Mouse (Mus musculus) kidney, embryonic 14.5 days (tissue): ENCODE measurements around the gene Ndufab1. TPM values are rescaled to one million over a fixed set of nuclear protein-coding genes. Genes with fewer than 3 reads are reported as not detected.

Source experiments
- ATAC-seq: fragments of 200-750 bp; cut with Nextera tagmentation; 2 replicates; pipeline ENCODE4 v1.8.0; 2017; ENCODE audit warnings: moderate number of reproducible peaks, mild to moderate bottlenecking, moderate TSS enrichment, moderate library complexity; ENCODE audit not compliant: low FRiP score, low TSS enrichment
- H3K27ac ChIP-seq: fragments of 300-500 bp; sonication (generic); 2 replicates; pipeline ENCODE4 v1.5.1; 2014; ENCODE audit warnings: low read depth, mild to moderate bottlenecking, low read length, moderate library complexity, mixed read lengths
- H3K27me3 ChIP-seq: fragments of 300-500 bp; sonication (generic); 2 replicates; pipeline ENCODE4 v1.6.1; 2014; ENCODE audit warnings: mild to moderate bottlenecking, low read length; ENCODE audit not compliant: control insufficient read depth, insufficient read depth
- H3K36me3 ChIP-seq: fragments of 300-500 bp; sonication (generic); 2 replicates; pipeline ENCODE4 v1.6.1; 2014; ENCODE audit warnings: low read length, mixed read lengths; ENCODE audit not compliant: control insufficient read depth, insufficient read depth
- H3K4me1 ChIP-seq: fragments of 300-500 bp; sonication (generic); 2 replicates; pipeline ENCODE4 v1.6.1; 2014; ENCODE audit warnings: low read length, mixed read lengths; ENCODE audit not compliant: control insufficient read depth, insufficient read depth
- H3K4me2 ChIP-seq: fragments of 300-500 bp; sonication (generic); replicated peaks from 2 replicates; pipeline ENCODE4 v1.6.1; 2014; ENCODE audit warnings: low read depth, mild to moderate bottlenecking, low read length
- H3K4me3 ChIP-seq: fragments of 300-500 bp; sonication (generic); 2 replicates; pipeline ENCODE4 v1.5.1; 2014; ENCODE audit warnings: mild to moderate bottlenecking, low read length
- H3K9ac ChIP-seq: fragments of 300-500 bp; sonication (generic); 2 replicates; pipeline ENCODE4 v1.6.1; 2014; ENCODE audit warnings: low read depth, mild to moderate bottlenecking, low read length, moderate library complexity
- H3K9me3 ChIP-seq: fragments of 300-500 bp; sonication (generic); 2 replicates; pipeline ENCODE4 v1.6.1; 2016; ENCODE audit warnings: low read length; ENCODE audit not compliant: control insufficient read depth
- WGBS: fragments of 180-500 bp; shearing (Covaris S2); extraction: QIAGEN DNeasy Blood & Tissue Kit; methylation state at CpG from one replicate; pipeline ENCODE4 v1.1.7; 2014; 5-methylcytosine and 5-hydroxymethylcytosine counted together
- polyA plus RNA-seq: library from polyadenylated mRNA; unstranded; fragments of >200 nt; fragmentation: Nextera tagmentation; extraction: Ambion mirVana; gene quantifications from 2 replicates; pipeline ENCODE4 v1.2.1, GENCODE M21; 2014

Gene Ndufab1
- polyA plus RNA-seq, 1 experiment from 2014 or later = 713 TPM

DNA sequence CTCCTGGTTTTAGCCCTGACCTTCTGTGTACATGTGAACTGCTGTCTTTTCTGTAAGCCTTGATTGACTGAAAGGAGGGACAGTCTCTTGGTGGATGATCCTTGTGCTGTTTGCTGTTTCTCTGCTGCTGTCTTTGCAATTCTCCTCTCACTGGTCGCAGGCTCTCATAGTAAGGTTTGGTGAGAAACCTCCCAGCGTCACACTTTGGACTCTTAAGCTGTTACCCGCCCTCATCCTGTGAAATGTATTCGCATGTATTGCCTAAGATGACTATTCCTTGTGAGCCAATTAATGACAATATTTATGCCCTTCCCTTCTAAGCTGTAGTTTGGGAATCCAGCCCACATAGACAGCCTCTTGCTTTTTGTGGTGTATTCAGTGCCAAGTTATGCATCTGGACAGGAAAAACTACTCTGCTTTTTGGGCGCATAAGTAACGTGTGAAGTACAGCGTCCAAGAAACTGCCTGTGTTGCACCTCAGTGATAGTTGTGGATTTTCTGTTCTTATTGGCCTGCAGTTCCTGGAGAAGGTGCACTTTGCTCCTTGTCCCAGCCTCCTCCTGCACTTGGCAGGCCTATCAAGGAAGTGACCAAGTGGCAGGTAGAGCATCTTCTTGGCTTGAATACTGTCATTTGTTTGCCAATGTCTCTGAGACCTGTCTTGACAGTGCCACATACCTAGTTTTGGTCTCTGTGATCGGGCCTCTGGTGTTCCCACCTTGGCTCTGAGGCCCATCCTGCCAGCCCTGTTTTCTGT lies 21.7 kb downstream of the Ndufab1 start:
- Histone ChIP-seq H3K9me3 (no peaks in the 10 kb centered on the region), H3K4me3 (no peak overlapping the region), H3K27ac (no peak overlapping the region), H3K9ac (no peak overlapping the region), H3K4me2 (no peak overlapping the region), H3K36me3 (peaks cover 77% of the 10 kb centered on the region), H3K4me1 (no peaks in the 10 kb centered on the region), H3K27me3 (no peaks in the 10 kb centered on the region)
- 94% methylated on average over 8 of the region's 8 CpGs for WGBS
- ATAC-seq = no peak

DNA sequence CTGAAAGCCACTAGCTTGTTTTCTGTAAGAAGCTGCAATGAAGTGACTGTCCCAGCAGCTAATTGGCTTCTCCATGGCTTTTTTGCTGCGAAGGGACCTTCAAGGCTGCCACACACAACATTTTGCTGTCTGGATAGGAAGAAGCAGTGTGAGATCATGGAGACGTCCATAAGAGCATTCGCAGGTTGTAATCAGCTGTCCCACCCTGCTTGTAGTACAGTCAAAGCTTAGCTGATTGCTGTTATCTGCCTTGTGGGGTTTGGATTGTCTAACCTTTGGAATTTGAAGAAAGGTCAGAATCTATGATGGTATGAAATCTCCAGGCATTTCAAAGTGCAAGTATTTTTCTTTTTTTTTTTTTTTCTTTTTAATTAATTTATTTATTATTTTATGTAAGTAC lies 27.3 kb downstream of the Ndufab1 start:
- ATAC-seq = no peak
- H3K4me3 ChIP-seq = no peak overlapping the region
- H3K27me3 ChIP-seq = no peaks in the 10 kb centered on the region
- H3K9me3 ChIP-seq = no peaks in the 10 kb centered on the region
- 89% methylated on average over 3 of the region's 3 CpGs for WGBS
- H3K9ac ChIP-seq = no peak overlapping the region
- peaks cover 95% of the 10 kb centered on the region for H3K36me3 ChIP-seq
- peaks cover 1% of the 10 kb centered on the region; the same call in 1 of the 2 replicates for H3K4me1 ChIP-seq
- H3K27ac ChIP-seq = no peak overlapping the region
- no peak overlapping the region for H3K4me2 ChIP-seq

DNA sequence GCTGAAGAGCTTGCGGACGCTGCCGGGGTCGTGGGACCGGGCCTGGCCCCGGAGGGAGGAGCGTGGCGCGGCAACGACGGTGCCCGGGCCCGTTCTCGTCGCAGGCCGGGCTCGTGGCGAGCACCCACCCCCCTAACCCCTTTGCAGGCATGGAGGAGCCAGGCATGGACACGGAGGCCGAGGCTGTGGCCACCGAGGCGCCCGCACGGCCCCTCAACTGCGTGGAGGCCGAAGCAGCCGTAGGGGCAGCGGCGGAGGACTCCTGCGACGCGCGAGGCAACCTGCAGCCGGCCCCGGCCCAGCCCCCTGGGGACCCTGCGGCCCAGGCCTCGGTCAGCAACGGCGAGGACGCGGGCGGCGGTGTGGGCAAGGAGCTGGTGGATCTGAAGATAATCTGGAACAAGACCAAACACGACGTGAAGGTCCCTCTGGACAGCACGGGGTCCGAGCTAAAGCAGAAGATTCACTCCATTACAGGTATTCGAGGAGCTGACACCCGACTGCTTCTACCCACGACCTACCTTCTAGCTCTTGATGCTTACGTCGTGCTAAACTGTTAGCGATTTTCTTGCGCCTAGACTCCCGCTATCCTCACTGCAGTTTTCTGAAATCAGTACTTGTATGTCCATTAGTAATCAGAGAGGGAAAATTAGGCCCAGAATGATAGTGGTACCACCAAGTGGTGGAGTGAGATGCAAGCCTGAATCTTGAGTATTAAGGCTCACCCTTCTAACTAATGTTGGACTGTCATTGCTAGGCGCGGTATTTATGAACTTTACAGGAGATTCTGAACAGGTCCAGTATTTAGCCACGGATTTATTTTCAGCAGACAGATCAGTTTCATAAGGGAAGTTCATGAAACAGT lies 33.9 kb downstream of the Ndufab1 start:
- H3K9ac ChIP-seq = peak overlapping the region; percentile 97
- no peaks in the 10 kb centered on the region for H3K27me3 ChIP-seq
- H3K9me3 ChIP-seq = no peaks in the 10 kb centered on the region
- H3K27ac ChIP-seq = peak overlapping the region; percentile 93
- ATAC-seq = peak; percentile 37
- 1% methylated on average over 58 of the region's 58 CpGs for WGBS
- H3K4me2 ChIP-seq = peak overlapping the region; percentile 76
- H3K36me3 ChIP-seq = peaks cover 39% of the 10 kb centered on the region
- peak overlapping the region; percentile 100 for H3K4me3 ChIP-seq
- H3K4me1 ChIP-seq = peaks cover 21% of the 10 kb centered on the region

DNA sequence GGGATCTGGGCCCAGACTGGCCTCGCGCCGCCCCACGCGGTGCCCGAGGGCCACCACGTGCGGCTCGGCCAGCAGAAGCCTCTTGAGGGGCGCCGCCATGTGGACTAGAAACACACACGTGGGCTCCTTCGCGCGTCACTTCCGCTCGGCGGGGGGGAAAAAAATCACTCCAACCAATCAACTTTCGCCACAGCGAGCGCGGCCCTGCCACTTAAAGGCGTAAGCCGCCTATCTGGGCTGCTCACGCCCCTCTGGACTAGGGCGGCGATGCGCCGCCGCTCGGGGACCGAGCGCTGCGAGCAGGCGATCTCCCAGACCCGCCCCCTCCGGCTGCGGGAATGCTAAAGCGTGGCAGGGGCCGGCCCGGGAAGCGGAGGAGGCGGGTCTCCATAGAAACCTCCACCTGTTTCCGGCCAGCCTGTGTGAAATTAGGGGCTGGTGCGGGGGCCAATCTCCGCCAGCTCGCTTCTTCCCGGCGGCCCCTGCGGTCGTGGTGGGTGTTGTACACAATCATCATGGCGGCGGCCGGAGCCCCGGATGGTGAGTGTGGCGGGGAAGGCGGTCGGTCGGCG lies 34.7 kb downstream of the Ndufab1 start, which contains the start of the genes Ubfd1 and Ears2:
Ubfd1 (plus strand) TSS at position 231 of the 572 bp plus-strand sequence.
Ears2 (minus strand) TSS at position 319 of the 572 bp plus-strand sequence.
- H3K27me3 ChIP-seq = no peaks in the 10 kb centered on the region
- peak within 1 kb of the TSS; percentile 97 for H3K9ac ChIP-seq
- H3K9me3 ChIP-seq = no peaks in the 10 kb centered on the region
- ATAC-seq = peak; percentile 100
- H3K36me3 ChIP-seq = peaks cover 35% of the 10 kb centered on the region
- H3K4me1 ChIP-seq = peaks cover 21% of the 10 kb centered on the region
- H3K4me2 ChIP-seq = peak within 1 kb of the TSS; percentile 76
- peak within 1 kb of the TSS; percentile 100 for H3K4me3 ChIP-seq
- H3K27ac ChIP-seq = peak within 1 kb of the TSS; percentile 93
- WGBS = 0% methylated on average over 58 of the region's 60 CpGs

DNA sequence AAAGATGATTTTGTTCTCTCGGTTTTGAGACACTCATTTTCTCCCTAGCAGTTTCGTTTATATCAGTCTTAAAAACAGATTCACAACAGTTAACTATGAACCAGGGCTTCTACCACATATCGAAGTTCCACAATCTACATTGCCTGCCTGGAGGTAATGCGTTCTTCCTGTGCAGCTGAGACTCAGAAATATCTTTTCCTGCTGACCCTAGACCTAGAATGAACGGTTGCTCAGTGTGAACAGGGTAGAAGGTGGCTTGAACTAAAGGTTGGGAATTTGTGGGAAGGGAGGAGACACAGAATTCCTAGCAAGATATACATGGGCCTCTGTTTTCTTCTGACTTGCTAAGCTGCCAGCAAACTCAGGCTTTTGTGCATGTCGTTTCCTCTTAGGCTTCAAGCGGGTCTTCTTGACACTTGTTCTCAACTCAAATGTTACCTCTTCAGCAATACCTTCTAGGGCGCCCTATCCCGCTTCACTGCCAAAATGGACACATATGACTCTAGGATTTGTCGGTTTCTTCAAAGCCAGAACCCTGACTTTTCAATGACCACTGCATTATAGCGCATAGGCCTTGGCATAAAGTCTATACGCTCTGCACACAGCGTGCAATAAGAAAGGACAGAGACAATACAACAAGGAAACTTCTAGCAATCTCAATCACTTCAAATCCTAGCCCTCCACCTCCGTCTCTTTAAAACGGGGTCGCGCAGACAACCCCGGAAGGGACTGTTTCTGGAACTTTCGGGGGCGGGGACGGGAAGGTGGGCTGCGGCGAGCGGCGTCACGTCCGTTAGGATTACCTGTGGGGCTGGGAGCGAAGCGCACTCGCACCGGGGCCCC lies 35.4 kb downstream of the Ndufab1 start:
- peaks cover 21% of the 10 kb centered on the region for H3K4me1 ChIP-seq
- peaks cover 32% of the 10 kb centered on the region for H3K36me3 ChIP-seq
- peak overlapping the region; percentile 97 for H3K9ac ChIP-seq
- H3K27me3 ChIP-seq = no peaks in the 10 kb centered on the region
- H3K4me3 ChIP-seq = peak overlapping the region; percentile 100
- 16% methylated on average over 31 of the region's 31 CpGs for WGBS
- ATAC-seq = no peak; the same call in 1 of the 2 replicates
- peak overlapping the region; percentile 93 for H3K27ac ChIP-seq
- H3K9me3 ChIP-seq = no peaks in the 10 kb centered on the region
- peak overlapping the region; percentile 76 for H3K4me2 ChIP-seq

DNA sequence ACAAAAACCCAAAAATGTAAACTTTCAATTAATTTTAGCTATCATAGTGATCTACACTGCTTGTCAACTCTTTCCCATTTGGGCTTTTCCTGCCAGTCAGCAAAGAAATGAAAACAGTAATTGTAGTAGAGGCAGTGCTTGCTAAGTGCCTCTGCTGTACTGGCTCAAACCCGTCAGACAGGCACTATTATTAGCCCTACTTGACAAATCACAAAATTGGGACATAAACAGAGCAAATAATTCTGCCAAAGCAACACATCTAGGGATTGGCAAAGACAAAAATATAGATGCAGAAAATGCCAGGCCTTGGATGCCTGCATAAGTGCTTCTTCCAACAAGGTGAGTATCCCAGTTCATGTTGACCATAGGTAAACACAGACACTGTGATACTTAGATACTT lies 36.0 kb downstream of the Ndufab1 start:
- Histone ChIP-seq H3K9me3 (no peaks in the 10 kb centered on the region), H3K4me1 (peaks cover 21% of the 10 kb centered on the region), H3K36me3 (peaks cover 30% of the 10 kb centered on the region), H3K4me2 (peak overlapping the region; percentile 76), H3K4me3 (peak overlapping the region; percentile 100; the same call in 1 of the 2 replicates), H3K27me3 (no peaks in the 10 kb centered on the region), H3K27ac (no peak overlapping the region), H3K9ac (no peak overlapping the region)
- WGBS = 73% methylated on average over 1 of the region's 1 CpGs
- no peak for ATAC-seq

DNA sequence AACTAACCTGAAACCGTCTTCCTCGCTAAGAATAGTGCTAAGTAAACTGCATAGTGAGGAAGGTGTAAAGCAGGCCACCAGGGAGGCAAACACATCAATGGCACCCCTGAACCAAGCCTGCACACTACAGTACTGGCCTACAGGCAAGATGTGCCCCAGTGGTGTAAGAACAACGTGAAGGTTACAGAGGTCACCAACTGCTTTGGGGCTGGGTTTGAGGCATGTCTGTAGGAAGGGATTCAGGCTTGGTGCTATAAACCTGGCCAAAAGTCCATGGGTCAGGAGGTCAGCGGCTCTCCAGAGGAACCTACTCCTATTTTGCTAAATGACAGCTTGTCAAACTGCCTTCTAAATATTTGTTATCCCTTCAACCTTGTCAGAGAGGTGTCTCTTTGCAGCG lies 45.1 kb downstream of the Ndufab1 start:
- Histone ChIP-seq H3K27me3 (no peaks in the 10 kb centered on the region), H3K9me3 (no peaks in the 10 kb centered on the region), H3K4me2 (no peak overlapping the region), H3K27ac (no peak overlapping the region), H3K9ac (no peak overlapping the region), H3K36me3 (peaks cover 34% of the 10 kb centered on the region), H3K4me3 (no peak overlapping the region), H3K4me1 (no peaks in the 10 kb centered on the region)
- no peak for ATAC-seq
- 76% methylated on average over 5 of the region's 5 CpGs for WGBS

DNA sequence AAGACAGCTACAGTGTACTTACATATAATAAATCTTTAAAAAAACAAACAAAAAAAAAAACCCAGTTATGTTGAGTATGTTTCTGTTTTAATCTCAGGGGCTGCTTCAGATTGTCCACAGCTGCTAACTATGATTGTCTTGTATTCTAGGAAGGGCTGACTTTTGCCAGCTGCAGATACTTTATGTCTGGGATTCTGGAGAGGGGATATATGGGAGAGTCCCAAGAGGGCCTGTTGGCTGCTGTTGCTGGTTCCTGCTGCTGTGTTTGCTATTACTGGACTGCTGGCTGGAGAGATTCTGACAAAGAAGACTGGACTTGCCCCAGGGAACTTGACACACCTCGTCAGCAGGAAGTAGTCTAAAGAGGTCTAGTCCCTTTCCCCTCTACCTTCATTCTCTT lies 50.9 kb downstream of the Ndufab1 start:
- H3K4me1 ChIP-seq = no peaks in the 10 kb centered on the region
- ATAC-seq = no peak
- H3K4me3 ChIP-seq = no peak overlapping the region
- H3K36me3 ChIP-seq = peaks cover 55% of the 10 kb centered on the region
- H3K9ac ChIP-seq = no peak overlapping the region
- no peak overlapping the region for H3K27ac ChIP-seq
- H3K9me3 ChIP-seq = no peaks in the 10 kb centered on the region
- no peaks in the 10 kb centered on the region for H3K27me3 ChIP-seq
- H3K4me2 ChIP-seq = no peak overlapping the region
- WGBS = 62% methylated on average over 1 of the region's 1 CpGs
